Mouse (Mus musculus) liver, adult 2 months (tissue): ENCODE data around the gene Gnb1l. TPM values are rescaled to one million over a fixed set of nuclear protein-coding genes. Genes with fewer than 3 reads are reported as not detected.
"Not testable (repeated sequence)": the region's sequence is repeated elsewhere in the genome, so short reads cannot be mapped to it uniquely, and the experiment has no call there.

Experiments used
- DNase-seq: peaks from one replicate; pipeline ENCODE4 v3.0.0-alpha.2; 2011; ENCODE audit warnings: low read depth, low spot score; ENCODE audit errors: extremely low read depth
- H3K27ac ChIP-seq: fragments of 200-500 bp; replicated peaks from 2 replicates; pipeline ENCODE4 v1.5.1; 2012; ENCODE audit warnings: low read depth, mild to moderate bottlenecking, control low read depth, inconsistent platforms, low read length; ENCODE audit not compliant: insufficient read depth
- H3K27me3 ChIP-seq: fragments of 200-500 bp; 2 replicates; pipeline ENCODE4 v1.6.1; 2012; ENCODE audit warnings: mild to moderate bottlenecking, moderate library complexity, low read length, inconsistent platforms; ENCODE audit not compliant: control insufficient read depth, insufficient read depth
- H3K36me3 ChIP-seq: fragments of 200-500 bp; 2 replicates; pipeline ENCODE4 v1.6.1; 2012; ENCODE audit warnings: low read length, inconsistent platforms; ENCODE audit not compliant: control insufficient read depth, insufficient read depth
- H3K4me1 ChIP-seq: fragments of 200-500 bp; 2 replicates; pipeline ENCODE4 v1.6.1; 2011; ENCODE audit warnings: low read length; ENCODE audit not compliant: control insufficient read depth, insufficient read depth
- H3K4me3 ChIP-seq: fragments of 200-500 bp; 2 replicates; pipeline ENCODE4 v1.5.1; 2011; ENCODE audit warnings: low read depth, mild to moderate bottlenecking, control low read depth, low read length, moderate library complexity; ENCODE audit not compliant: insufficient read depth
- H3K79me2 ChIP-seq: fragments of 200-500 bp; 2 replicates; pipeline ENCODE4 v1.6.1; 2012; ENCODE audit warnings: inconsistent platforms, mild to moderate bottlenecking, low read length, moderate library complexity; ENCODE audit not compliant: control insufficient read depth, insufficient read depth
- H3K9ac ChIP-seq: fragments of 200-500 bp; 2 replicates; pipeline ENCODE4 v1.6.1; 2012; ENCODE audit warnings: low read depth, mild to moderate bottlenecking, control low read depth, inconsistent platforms, low read length
- CTCF ChIP-seq: fragments of 200-500 bp; IDR thresholded peaks from 2 replicates; pipeline ENCODE4 v1.5.1; 2011; ENCODE audit warnings: low read depth, low read length, control low read depth
- POLR2A ChIP-seq: fragments of 200-500 bp; IDR thresholded peaks from 2 replicates; pipeline ENCODE4 v1.6.1; 2011; ENCODE audit warnings: low read length, control low read depth; ENCODE audit not compliant: insufficient read depth; ENCODE audit errors: extremely low read depth
- WGBS: fragments of 180-500 bp; shearing (Covaris S2); methylation state at CpG from one replicate; pipeline ENCODE4 v1.1.7; 2018; 5-methylcytosine and 5-hydroxymethylcytosine counted together
- polyA plus RNA-seq: library from polyadenylated mRNA; depleted of rRNA; stranded (reverse); fragments of >200 nt; gene quantifications from 2 replicates; pipeline ENCODE4 v1.2.3, GENCODE M21; 2012
- total RNA-seq: library from RNA; depleted of rRNA; stranded (reverse); fragments of >200 nt; gene quantifications from 2 replicates; pipeline ENCODE4 v1.2.3, GENCODE M21; 2014

Gnb1l gene
- total and polyA plus RNA-seq, 2 experiments = 1.4 to 4.8 TPM

DNA sequence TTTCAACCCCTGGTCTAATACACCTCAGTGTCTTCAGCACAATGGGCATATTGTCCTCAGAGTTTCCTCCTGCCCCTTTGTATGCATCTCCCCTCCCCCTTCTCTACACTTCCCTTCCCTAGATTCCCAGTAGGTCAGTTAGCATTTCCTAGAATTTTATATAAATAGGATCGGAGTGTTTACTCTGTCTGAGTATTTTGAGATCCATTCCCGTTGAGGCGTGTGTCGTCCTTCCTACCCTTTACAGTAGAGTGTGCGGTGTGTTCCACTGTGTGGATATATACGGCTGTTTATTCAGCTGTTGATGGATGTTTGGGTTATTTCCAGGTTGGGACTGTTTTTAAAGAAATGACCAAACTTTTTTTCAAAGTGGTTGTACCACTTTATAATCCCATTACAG, 15.0 kb downstream of the Gnb1l start:
- Histone ChIP-seq H3K27ac (no peak overlapping the region), H3K4me3 (no peak overlapping the region), H3K9ac (no peak overlapping the region), H3K79me2 (no peaks in the 10 kb centered on the region; the same call in 1 of the 2 replicates), H3K4me1 (no peaks in the 10 kb centered on the region), H3K36me3 (no peaks in the 10 kb centered on the region), H3K27me3 (no peaks in the 10 kb centered on the region)
- TF ChIP-seq CTCF (no peak), POLR2A (no peak)
- no peak for DNase-seq
- WGBS = 30% methylated on average over 6 of the region's 6 CpGs

- 0 out of 2 replicates have a peak, but pooled peaks have one; percentile 5 for TF ChIP-seq CTCF
- TF ChIP-seq POLR2A = no peak
- no peak overlapping the region for H3K27ac ChIP-seq
- H3K36me3 ChIP-seq = no peaks in the 10 kb centered on the region
- H3K79me2 ChIP-seq = no peaks in the 10 kb centered on the region; the same call in 1 of the 2 replicates
- H3K9ac ChIP-seq = no peak overlapping the region
- no peaks in the 10 kb centered on the region for H3K27me3 ChIP-seq
- H3K4me3 ChIP-seq = no peak overlapping the region
- DNase-seq = no peak
- no peaks in the 10 kb centered on the region for H3K4me1 ChIP-seq
These were observed 19.6 kb downstream of the Gnb1l start for GRCm38 (mm10) chr16:18518091-18518490.

GRCm38 (mm10) chr16:18523563-18524245, 25.2 kb downstream of the Gnb1l start:
- H3K9ac ChIP-seq = no peak overlapping the region

DNA sequence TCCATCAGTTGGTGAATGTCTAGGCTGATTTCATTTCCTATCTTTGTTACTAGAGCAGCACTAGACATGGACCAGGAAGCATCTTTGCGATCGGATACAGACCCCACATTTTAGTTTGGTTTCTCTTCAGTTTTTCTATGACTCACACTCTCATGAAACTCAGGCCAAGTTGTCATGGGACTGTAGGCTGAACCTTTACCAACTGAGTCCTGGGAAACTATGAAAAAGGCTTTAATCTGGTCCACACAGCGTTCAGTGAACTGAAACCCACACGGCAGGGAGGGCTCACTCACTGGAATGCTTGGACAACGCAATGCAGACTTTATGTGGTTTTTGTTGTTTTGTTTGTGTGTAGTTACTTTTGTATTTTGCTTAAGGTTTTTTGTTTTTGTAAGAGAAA, 30.1 kb downstream of the Gnb1l start:
- H3K27me3 ChIP-seq = no peaks in the 10 kb centered on the region
- TF ChIP-seq POLR2A = no peak
- no peak for TF ChIP-seq CTCF
- H3K27ac ChIP-seq = no peak overlapping the region
- no peak overlapping the region for H3K4me3 ChIP-seq
- WGBS = 91% methylated on average over 5 of the region's 5 CpGs
- DNase-seq = no peak
- H3K79me2 ChIP-seq = no peaks in the 10 kb centered on the region
- no peaks in the 10 kb centered on the region for H3K4me1 ChIP-seq
- no peaks in the 10 kb centered on the region for H3K36me3 ChIP-seq
- no peak overlapping the region for H3K9ac ChIP-seq

More at GRCm38 (mm10) chr16:18523563-18524245, 25.2 kb downstream of the Gnb1l start:
- H3K27ac ChIP-seq = no peak overlapping the region
- no peak for DNase-seq
- H3K36me3 ChIP-seq = no peaks in the 10 kb centered on the region
- 93% methylated on average over 8 of the region's 8 CpGs for WGBS
- H3K27me3 ChIP-seq = no peaks in the 10 kb centered on the region
- TF ChIP-seq CTCF (no peak), POLR2A (no peak)
- H3K79me2 ChIP-seq = no peaks in the 10 kb centered on the region
- no peaks in the 10 kb centered on the region for H3K4me1 ChIP-seq
- no peak overlapping the region for H3K4me3 ChIP-seq

DNA sequence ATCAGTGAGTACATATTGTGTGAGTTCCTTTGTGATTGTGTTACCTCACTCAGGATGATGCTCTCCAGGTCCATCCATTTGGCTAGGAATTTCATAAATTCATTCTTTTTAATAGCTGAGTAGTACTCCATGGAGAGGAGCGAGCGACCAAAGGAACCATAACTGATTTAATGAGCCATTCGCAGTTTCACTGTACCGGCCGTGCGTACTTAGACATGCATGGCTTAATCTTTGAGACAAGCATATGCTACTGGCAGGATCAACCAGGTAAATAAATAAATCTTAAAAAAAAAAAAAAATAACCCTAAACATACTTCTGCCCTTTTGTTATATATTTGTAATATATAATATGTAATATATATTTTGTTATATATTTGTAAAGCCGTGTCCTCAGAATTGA, 34.5 kb downstream of the Gnb1l start:
- H3K27ac ChIP-seq, H3K4me3 ChIP-seq, H3K9ac ChIP-seq, H3K4me1 ChIP-seq, H3K36me3 ChIP-seq, H3K79me2 ChIP-seq, DNase-seq, H3K27me3 ChIP-seq: not testable (repeated sequence)
- WGBS = 98% methylated on average over 7 of the region's 7 CpGs

DNA sequence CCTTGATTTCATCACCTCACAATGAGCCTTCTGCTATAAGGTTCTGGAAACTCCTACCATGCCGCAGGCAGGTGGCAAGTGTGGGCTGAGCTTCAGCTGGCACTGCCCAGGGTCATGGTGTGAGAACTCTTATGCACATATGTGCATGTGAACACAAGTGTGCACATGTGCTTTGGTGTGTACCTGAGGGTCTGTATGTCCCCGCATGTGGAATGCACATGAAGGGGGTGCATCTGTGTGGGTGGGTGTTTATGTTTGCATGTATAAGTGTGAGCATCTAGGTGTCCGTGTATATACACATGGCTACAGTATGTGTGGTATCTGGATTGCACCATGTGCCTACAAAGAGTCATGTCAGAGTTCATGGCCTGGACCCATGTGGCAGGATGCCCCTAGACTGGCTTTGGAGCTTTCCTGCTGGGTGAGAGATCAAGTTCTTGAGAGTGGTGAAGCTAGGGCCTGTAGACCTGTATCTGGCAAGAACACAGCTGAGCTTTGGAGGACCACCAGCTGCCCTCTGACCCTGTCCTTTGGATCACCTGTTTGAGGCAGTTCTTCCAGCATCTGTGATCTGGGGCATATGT, 39.0 kb downstream of the Gnb1l start:
- Histone ChIP-seq H3K9ac (no peak overlapping the region), H3K27ac (no peak overlapping the region), H3K36me3 (no peaks in the 10 kb centered on the region), H3K27me3 (no peaks in the 10 kb centered on the region), H3K79me2 (no peaks in the 10 kb centered on the region), H3K4me1 (no peaks in the 10 kb centered on the region), H3K4me3 (no peak overlapping the region)
- WGBS = 78% methylated on average over 3 of the region's 3 CpGs
- DNase-seq = peak; percentile 45
- no peak for TF ChIP-seq CTCF
- TF ChIP-seq POLR2A = no peak
